Mouse (Mus musculus) cerebellum, adult 18-20 months (tissue): ENCODE results near the gene Mad1l1.

Experiments
- DNase-seq, 2 experiments: peaks; one replicate each; pipeline ENCODE4 v3.0.0; 2021

The Mad1l1 gene

DNA sequence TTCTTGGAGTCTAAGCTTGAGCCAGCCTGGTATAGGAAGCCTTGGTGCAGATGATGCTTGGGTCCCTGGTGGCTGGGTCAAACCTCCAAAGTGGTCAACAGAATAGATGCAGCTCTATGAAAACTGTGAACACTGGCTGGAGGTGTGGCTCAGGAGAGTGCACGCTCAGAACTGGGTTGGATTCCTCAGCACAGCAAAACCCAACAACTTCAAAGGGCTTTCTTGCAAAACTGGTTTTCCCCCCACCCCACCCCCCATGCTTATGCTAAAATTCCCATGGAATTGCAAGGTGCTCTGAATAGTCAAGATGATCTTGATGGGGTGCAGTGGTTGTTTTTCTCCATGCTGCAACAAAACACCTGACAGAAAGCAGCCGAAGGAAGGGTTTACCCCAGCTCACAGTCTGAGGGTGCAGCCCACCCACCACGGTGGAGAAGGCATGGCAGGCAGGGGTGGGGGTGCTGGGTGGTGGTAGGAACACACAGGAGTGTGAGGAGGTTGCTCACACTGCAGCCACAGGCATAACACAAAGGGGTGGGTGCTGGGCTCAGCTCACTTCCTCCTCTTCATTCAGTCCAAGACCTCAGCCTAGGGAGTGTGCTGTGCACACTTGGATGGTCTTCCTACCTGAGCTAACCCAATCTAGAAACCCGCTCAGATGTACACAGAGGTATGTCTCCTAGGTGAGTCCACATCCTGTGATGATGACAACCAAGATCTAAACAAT, 197.5 kb downstream of the Mad1l1 start:
- no peak for DNase-seq

DNA sequence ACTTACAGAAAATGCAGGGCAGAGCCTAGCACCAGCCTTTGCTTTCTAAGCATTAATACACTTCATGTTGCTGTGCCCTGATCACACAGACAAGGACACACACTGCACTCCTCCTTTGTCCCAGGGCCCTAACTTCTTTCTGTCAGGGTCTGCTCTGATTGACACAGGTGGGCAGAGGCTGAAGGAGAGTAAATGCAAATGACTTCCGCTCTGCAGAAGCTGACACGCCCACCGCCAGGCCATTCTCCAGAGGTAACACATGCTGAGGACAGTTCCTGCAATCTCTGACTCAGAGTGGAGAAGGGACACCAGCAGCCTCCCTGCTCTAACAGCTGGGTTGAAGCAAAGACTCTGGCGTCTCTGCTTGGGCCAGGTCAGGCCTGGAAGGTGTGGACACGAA, 198.2 kb downstream of the Mad1l1 start:
- no peak for DNase-seq

GRCm38 (mm10) chr5:140121966-140122365, 199.4 kb downstream of the Mad1l1 start:
- no peak for DNase-seq

GRCm38 (mm10) chr5:140118921-140119320, 202.4 kb downstream of the Mad1l1 start:
- DNase-seq, result peak; percentile 33 to 42

DNA sequence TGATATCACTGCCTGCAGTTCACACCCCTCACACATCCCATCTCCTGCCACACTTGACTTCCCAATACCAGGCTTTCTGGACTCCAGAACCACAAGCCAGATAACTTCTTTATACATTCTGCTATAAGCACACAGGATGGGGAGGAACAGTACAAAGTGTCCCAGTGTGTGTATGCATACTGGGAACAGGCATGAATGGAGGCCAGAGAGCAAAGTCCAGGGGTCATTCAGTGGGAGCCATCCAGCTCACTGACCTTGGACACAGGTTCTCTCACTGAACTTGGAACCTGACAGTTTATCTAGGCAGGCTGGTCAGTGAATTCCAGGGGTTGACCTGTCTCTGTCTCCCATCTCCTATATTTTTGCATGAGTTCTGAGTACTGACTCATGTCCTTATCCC, 203.4 kb downstream of the Mad1l1 start:
- no peak for DNase-seq

GRCm38 (mm10) chr5:140115434-140116271, 205.7 kb downstream of the Mad1l1 start:
- peak in 1 of 2 experiments; percentile 16 for DNase-seq

DNA sequence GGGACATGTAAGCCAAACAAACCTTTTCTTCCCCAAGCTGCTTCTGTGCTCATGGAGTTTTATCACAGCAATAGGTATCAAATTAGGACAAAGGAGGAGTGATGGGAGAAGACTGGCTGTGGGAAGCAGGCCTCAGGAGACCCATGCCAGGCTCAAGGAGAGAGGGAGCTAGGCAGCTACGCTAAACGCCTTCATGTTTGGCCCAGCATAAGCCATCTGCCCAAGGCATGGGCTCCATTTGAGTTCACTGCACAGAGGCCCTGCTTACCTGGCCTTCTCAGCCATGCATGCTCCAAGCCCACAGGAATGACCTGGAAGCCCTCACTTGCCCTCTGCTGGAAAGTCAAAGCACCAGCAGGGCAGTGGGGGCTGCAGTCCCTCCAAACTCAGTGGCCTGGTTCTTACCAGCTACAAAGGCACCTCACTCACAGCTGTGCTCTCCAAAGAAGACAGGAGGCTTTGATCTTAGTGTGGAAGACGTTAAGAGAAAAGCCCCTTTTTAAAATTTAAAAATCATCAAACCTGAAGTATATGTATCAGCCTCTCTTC, 206.8 kb downstream of the Mad1l1 start:
- DNase-seq, result no peak

DNA sequence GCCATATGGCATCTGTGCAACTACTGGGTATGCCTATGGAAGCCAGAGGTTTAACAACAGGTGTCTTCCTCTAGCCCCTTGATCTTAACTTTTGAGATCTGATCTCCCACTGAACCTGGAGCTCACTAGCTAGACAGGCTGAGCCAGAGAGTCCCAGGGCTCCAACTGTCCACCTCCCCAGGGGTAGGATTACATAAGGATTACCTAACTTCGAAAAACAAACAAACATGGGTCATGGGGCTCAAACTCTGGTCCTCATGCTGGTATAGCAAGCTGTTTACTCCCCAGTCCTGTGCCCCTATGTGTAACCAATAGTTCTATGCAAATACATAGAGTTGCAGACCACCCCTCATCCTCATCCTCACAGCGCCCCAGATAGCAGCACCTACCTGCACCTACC, 208.1 kb downstream of the Mad1l1 start:
- no peak for DNase-seq

- no peak for DNase-seq
Observed at GRCm38 (mm10) chr5:140110024-140110423, 211.3 kb downstream of the Mad1l1 start.

- no peak for DNase-seq
Observed at GRCm38 (mm10) chr5:140107907-140108306, 213.4 kb downstream of the Mad1l1 start.

- no peak for DNase-seq
Observed at GRCm38 (mm10) chr5:140106051-140106450, 215.3 kb downstream of the Mad1l1 start.

DNA sequence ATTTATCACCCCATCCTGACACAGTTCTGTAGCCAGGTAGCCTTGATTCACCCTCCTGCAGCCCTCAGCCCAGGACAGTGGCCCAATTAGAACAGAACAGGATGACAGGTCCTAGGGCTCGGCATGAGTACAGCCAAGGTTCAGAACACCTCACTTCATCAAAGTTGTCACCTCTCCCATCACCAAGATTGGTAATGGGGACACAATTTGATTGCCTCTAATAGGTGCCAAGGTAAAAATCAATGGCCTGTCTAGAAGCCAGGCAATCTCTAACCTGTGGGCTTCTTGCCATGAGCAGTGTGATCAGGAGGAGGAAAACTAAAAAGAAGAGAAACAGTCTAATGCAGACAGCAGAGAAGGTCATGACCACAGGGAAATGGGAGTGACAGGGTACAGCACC, 216.5 kb downstream of the Mad1l1 start:
- DNase-seq, result no peak

GRCm38 (mm10) chr5:140102731-140103130, 218.6 kb downstream of the Mad1l1 start:
- DNase-seq, result no peak

- DNase-seq, result no peak
Observed at GRCm38 (mm10) chr5:140101409-140102009, 219.8 kb downstream of the Mad1l1 start.

DNA sequence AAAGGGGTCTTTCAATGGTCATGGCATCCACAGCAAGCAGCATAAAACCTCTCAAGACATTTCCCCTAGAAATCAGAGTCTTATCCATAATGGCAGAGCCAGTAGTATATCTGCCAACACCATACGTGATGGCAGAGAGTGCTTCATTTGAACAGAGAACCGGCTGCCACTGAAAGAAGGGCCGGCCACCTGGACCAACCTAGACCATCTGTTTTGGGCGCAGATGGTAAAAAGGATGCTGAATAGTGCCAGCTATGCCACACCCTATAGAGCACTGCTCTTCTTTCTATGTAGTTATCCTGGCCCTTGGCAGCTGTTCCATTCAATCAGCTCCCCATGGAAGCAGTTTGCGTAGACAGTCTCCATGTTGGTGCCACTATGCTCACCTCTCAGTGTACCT, 222.6 kb downstream of the Mad1l1 start:
- peak; percentile 75 to 83 for DNase-seq

GRCm38 (mm10) chr5:140095203-140095602, 226.1 kb downstream of the Mad1l1 start:
- peak in 1 of 2 experiments; percentile 27 for DNase-seq

DNA sequence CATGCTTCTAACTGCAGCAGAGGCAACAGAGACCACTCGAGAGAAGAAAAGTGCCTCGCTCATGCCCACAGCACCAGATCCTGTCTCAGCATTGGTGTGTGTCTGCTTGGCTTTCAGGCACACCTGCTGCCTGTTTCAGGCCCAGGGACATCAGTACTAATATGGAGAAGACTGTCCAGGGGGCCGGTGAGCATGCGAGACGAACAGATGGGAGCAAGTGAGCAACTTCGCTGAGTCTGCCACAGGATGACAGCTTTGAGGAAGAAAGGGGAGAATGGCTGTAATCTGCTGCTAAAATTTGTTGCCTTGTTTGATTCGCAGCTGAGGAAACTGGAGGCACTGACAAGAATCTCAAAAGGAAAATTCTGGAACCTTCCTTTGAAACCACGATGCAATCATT, 227.9 kb downstream of the Mad1l1 start:
- peak in 1 of 2 experiments; percentile 20 for DNase-seq

DNA sequence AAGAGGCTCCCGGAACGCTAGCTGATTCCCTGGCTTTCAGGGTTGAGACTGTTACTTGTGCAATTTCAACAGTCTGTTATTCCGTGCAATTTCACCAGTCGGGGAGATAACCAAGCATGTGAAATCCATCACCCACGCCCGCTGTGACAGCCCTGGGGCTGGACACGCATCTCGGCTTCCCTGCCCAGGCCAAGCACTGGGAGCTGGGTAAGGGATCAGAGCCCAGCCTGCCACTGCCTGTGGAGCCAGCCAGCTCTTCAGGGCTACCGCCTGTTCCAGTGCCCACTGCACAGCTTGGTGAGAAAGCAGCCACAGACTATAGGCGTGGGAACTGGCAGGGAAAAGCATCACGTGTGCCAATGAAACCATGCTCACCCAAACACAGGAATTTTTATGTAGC, 229.8 kb downstream of the Mad1l1 start:
- peak; percentile 70 to 77 for DNase-seq

- no peak for DNase-seq
Observed at GRCm38 (mm10) chr5:140089263-140089662, 232.1 kb downstream of the Mad1l1 start.

GRCm38 (mm10) chr5:140087242-140087641, 234.1 kb downstream of the Mad1l1 start:
- DNase-seq, result no peak

DNA sequence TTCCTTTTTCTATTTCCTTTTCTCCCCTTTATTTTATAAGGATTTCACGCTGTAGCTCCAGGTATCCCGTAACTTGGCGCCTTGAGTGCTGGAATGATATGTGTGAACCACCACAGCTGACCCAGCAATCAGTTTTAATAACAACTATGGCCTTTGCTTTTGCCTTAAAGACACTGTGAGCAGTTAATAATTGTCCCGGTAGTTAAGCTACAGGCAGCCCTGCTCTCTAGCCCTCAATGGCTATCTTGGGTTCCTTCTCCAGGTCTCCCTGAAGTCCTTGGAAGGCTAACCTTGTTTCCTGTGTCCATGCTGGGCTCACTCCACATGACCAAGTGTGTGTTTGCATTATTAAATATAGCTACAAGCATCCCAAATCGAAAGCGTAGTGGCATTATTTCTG, 237.0 kb downstream of the Mad1l1 start:
- DNase-seq, result no peak

DNA sequence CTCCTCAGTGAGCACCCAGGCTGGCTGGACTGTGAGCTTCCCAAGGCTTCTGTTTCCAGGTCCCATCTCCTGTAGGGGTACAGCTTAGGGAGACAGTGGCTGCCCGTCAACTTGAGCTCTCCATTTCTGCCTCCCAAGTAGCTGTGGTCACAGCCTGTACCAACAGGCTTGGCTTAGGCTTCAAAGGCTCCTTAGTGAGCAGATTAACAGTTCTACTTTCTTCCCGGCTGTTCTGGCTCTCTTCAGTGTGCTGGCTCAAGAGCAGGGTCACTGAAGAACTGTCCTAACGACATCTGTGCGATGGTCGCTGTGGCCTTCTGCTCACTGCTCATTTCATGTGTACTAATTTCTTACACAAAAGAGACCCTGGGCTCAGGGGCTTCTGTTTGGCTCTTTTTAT, 237.4 kb downstream of the Mad1l1 start:
- no peak for DNase-seq

- DNase-seq, result no peak
Observed at GRCm38 (mm10) chr5:140082204-140082812, 239.0 kb downstream of the Mad1l1 start.
